Mouse (Mus musculus): ENCODE results near the gene Cand2. TPM values are rescaled to one million over a fixed set of nuclear protein-coding genes. Genes with fewer than 3 reads are reported as not detected.
A peak's percentile ranks its signal among the peaks of the same experiment; 100 is the strongest.

The Cand2 gene
- polyA plus RNA-seq, 1 experiment from 2014 or later: 20.2 TPM

DNA sequence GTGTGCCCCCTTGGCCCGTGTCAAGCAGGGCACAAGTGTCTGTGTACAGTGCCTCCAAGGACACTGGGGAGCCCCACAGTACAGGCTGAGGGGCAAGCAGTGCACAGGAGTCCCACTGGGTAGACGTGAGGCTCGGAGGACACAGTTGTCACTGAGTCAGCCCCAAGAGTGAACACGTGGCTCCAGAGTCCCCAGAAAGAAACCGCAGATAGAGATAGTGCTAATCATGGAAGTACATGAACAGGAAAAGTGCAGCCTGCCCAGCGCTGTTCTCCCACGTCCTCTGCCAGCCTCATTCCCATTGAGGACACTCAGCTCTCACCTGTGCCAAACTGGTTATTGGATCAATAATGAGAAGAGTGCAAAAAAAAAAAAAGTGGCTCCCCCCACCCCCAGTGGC, 18.8 kb upstream of the Cand2 start:
- Histone ChIP-seq H3K27me3 (ENCODE audit: control insufficient read depth, insufficient read depth, low read length) (no peaks in the 10 kb centered on the region), H3K9ac (ENCODE audit: low read depth, low read length) (no peak overlapping the region), H3K27ac (ENCODE audit: low read depth, low read length) (no peak overlapping the region), H3K4me2 (replicated peaks; ENCODE audit: low read depth, low read length) (no peak overlapping the region), H3K36me3 (ENCODE audit: control insufficient read depth, insufficient read depth, low read length) (no peaks in the 10 kb centered on the region), H3K4me1 (replicated peaks; ENCODE audit: control insufficient read depth, insufficient read depth, low read length) (no peaks in the 10 kb centered on the region), H3K4me3 (ENCODE audit: low read depth, low read length) (no peak overlapping the region), H3K9me3 (ENCODE audit: control insufficient read depth, low read length) (no peaks in the 10 kb centered on the region)
- DNase-seq (ENCODE audit: low spot score) (no peak), ATAC-seq (ENCODE audit: low FRiP score) (no peak)
- WGBS: 81% methylated on average over 7 of the region's 7 CpGs

DNA sequence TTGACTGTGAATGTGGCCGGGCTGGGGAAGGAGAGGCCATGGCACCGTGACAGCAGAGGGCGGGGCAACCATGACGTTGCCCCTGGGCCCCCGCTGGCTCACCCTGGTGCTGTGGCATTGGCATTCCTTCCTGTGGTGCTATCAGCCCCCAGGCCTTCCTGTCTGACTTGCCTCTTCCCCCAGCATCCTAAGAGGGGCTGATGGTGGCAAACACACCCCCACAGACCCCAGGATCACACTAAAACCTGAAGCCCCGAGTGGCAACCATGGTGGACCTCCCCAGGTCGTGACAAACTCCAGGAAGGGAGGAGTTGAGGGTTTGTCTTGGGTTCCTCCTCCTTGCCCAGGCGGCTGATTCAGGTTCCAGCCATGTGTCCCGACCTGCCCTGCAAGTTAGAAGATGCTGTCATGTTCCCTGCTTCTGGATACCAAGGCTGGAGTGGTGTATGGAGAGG, 15.3 kb upstream of the Cand2 start:
- Histone ChIP-seq H3K4me3 (ENCODE audit: low read depth, low read length) (no peak overlapping the region), H3K9ac (ENCODE audit: low read depth, low read length) (no peak overlapping the region), H3K27ac (ENCODE audit: low read depth, low read length) (no peak overlapping the region), H3K36me3 (ENCODE audit: control insufficient read depth, insufficient read depth, low read length) (no peaks in the 10 kb centered on the region), H3K27me3 (ENCODE audit: control insufficient read depth, insufficient read depth, low read length) (no peaks in the 10 kb centered on the region), H3K4me1 (replicated peaks; ENCODE audit: control insufficient read depth, insufficient read depth, low read length) (peaks cover 8% of the 10 kb centered on the region; the same call in 1 of the 2 replicates), H3K4me2 (replicated peaks; ENCODE audit: low read depth, low read length) (no peak overlapping the region), H3K9me3 (ENCODE audit: control insufficient read depth, low read length) (no peaks in the 10 kb centered on the region)
- DNase-seq (ENCODE audit: low spot score) (no peak), ATAC-seq (ENCODE audit: low FRiP score) (no peak)
- 72% methylated on average over 9 of the region's 9 CpGs for WGBS

DNA sequence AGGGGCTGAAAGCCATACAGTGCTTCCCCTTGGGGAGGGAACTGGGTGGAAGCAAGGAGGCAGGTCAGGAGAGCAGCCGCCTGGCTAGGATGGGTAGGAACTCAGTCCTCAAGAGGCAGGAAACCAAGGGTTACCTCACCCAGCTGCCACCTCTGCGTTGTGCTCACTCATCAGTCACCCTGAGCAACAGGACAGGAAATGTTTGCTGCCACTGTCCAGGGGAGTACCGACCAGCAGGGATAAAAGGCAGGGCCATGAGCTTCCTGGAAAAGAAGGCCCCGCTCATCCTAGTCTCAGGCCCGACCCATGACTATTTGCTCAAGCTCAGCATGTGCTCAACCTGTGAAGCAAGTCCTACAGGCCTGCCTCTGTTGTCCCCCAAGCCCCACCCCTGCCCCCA, 14.9 kb upstream of the Cand2 start:
- no peak for ATAC-seq (ENCODE audit: low FRiP score)
- Histone ChIP-seq H3K27ac (ENCODE audit: low read depth, low read length) (no peak overlapping the region), H3K27me3 (ENCODE audit: control insufficient read depth, insufficient read depth, low read length) (no peaks in the 10 kb centered on the region), H3K36me3 (ENCODE audit: control insufficient read depth, insufficient read depth, low read length) (no peaks in the 10 kb centered on the region), H3K4me2 (replicated peaks; ENCODE audit: low read depth, low read length) (no peak overlapping the region), H3K9me3 (ENCODE audit: control insufficient read depth, low read length) (no peaks in the 10 kb centered on the region), H3K4me3 (ENCODE audit: low read depth, low read length) (no peak overlapping the region), H3K4me1 (replicated peaks; ENCODE audit: control insufficient read depth, insufficient read depth, low read length) (peaks cover 9% of the 10 kb centered on the region; the same call in 1 of the 2 replicates), H3K9ac (ENCODE audit: low read depth, low read length) (no peak overlapping the region)
- DNase-seq (ENCODE audit: low spot score): no peak
- WGBS: 72% methylated on average over 5 of the region's 5 CpGs

DNA sequence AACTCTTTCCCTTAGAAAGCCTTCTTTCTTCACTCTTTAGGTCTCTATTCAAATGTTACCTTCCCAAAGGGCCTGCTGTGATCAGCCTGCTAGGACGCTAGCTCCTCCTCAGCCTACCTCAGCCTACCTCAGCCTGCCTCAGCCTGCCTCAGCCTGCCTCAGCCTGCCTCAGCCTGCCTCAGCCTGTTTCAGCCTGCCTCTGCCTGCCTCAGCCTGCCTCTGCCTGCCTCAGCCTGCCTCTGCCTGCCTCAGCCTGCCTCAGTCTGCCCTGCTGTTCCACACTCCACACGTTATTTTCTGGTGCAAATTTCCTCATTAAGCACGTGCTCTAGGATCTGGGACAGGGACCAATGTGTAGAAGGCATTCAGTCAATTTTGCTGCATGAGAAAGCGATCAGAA, 14.2 kb upstream of the Cand2 start:
- H3K27ac ChIP-seq (ENCODE audit: low read depth, low read length): no peak overlapping the region
- H3K27me3 ChIP-seq (ENCODE audit: control insufficient read depth, insufficient read depth, low read length): no peaks in the 10 kb centered on the region
- H3K9ac ChIP-seq (ENCODE audit: low read depth, low read length): no peak overlapping the region
- ATAC-seq (ENCODE audit: low FRiP score): no peak
- no peaks in the 10 kb centered on the region for H3K36me3 ChIP-seq (ENCODE audit: control insufficient read depth, insufficient read depth, low read length)
- H3K4me1 ChIP-seq (replicated peaks; ENCODE audit: control insufficient read depth, insufficient read depth, low read length): peaks cover 9% of the 10 kb centered on the region; the same call in 1 of the 2 replicates
- WGBS: 89% methylated on average over 4 of the region's 4 CpGs
- H3K4me3 ChIP-seq (ENCODE audit: low read depth, low read length): no peak overlapping the region
- no peaks in the 10 kb centered on the region for H3K9me3 ChIP-seq (ENCODE audit: control insufficient read depth, low read length)
- H3K4me2 ChIP-seq (replicated peaks; ENCODE audit: low read depth, low read length): no peak overlapping the region
- DNase-seq (ENCODE audit: low spot score): no peak

DNA sequence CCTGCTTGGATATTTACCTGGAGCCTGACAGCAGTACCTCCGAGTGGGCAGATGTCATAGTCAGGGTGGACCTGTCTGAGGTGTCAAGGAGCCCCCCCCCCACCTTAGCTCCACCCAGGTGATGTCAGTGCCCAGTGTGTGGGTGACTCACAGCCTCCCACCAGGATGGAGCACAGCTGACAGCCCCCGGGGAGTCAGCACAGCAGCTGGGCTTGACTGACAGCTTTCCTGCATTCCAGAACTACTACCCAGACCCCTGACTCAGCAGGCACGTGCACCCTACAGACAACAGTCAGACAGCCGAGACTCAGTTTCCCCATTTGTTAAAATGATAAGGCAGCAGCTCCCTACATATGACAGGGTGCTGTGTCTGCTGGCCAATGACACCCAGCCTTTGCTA, 13.4 kb upstream of the Cand2 start:
- H3K9me3 ChIP-seq (ENCODE audit: control insufficient read depth, low read length): no peaks in the 10 kb centered on the region
- H3K4me2 ChIP-seq (replicated peaks; ENCODE audit: low read depth, low read length): no peak overlapping the region
- 57% methylated on average over 4 of the region's 4 CpGs for WGBS
- no peak overlapping the region for H3K9ac ChIP-seq (ENCODE audit: low read depth, low read length)
- ATAC-seq (ENCODE audit: low FRiP score) (no peak), DNase-seq (ENCODE audit: low spot score) (no peak)
- H3K4me1 ChIP-seq (replicated peaks; ENCODE audit: control insufficient read depth, insufficient read depth, low read length): peaks cover 9% of the 10 kb centered on the region; the same call in 1 of the 2 replicates
- no peak overlapping the region for H3K4me3 ChIP-seq (ENCODE audit: low read depth, low read length)
- no peaks in the 10 kb centered on the region for H3K27me3 ChIP-seq (ENCODE audit: control insufficient read depth, insufficient read depth, low read length)
- no peaks in the 10 kb centered on the region for H3K36me3 ChIP-seq (ENCODE audit: control insufficient read depth, insufficient read depth, low read length)
- no peak overlapping the region for H3K27ac ChIP-seq (ENCODE audit: low read depth, low read length)

DNA sequence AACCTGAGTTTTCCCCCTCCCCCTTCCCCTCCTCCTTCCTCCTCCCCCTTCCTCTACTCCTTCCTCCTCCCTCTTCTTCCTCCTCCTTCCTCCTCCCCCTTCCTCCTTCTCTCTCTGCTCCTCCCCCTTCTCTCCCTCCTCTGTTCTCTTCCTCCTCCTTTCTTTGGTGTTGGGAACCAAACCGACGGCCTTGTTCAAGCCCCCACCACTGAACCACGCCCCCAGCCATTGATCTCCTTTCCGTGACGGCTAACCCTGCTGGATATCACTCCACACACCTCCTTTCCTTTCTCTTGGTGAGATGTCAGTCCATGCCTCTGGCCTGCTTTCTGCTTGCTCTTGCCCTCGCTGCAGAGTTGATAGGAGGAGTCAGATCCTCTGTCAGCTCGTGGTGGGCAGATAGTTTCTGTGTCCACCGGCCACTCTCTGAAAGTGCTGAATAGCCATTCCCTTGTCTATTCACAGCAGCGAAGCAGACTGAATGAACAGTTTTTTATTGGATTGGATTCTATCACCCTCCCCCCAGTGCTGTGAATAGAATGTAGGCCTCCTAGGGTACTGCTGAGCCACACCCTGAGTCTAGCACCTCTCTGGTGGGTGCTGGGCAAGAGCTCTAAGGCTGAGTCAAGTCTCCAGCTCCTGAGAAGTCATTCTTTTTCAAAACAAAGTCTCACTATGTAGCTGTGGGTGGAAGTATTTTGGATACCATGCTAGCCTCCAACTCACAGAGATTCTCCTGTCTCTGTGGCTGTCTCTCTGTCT, 12.2 kb upstream of the Cand2 start, which contains the start of gene Tmem40:
TSS of gene Tmem40 (minus strand) at position 416 of the 762 bp plus-strand sequence.
- WGBS: 1% methylated on average over 9 of the region's 9 CpGs
- H3K4me3 ChIP-seq (ENCODE audit: low read depth, low read length): no peak within 1 kb of the TSS
- DNase-seq (ENCODE audit: low spot score): peak; percentile 69
- ATAC-seq (ENCODE audit: low FRiP score): peak; percentile 51; the same call in 1 of the 2 replicates
- H3K36me3 ChIP-seq (ENCODE audit: control insufficient read depth, insufficient read depth, low read length): no peaks in the 10 kb centered on the region
- H3K9me3 ChIP-seq (ENCODE audit: control insufficient read depth, low read length): no peaks in the 10 kb centered on the region
- peak within 1 kb of the TSS; percentile 68 for H3K27ac ChIP-seq (ENCODE audit: low read depth, low read length)
- H3K27me3 ChIP-seq (ENCODE audit: control insufficient read depth, insufficient read depth, low read length): no peaks in the 10 kb centered on the region
- H3K4me1 ChIP-seq (replicated peaks; ENCODE audit: control insufficient read depth, insufficient read depth, low read length): peaks cover 9% of the 10 kb centered on the region; the same call in 1 of the 2 replicates
- H3K4me2 ChIP-seq (replicated peaks; ENCODE audit: low read depth, low read length): no peak within 1 kb of the TSS
- H3K9ac ChIP-seq (ENCODE audit: low read depth, low read length): peak within 1 kb of the TSS; percentile 8; the same call in 1 of the 2 replicates

DNA sequence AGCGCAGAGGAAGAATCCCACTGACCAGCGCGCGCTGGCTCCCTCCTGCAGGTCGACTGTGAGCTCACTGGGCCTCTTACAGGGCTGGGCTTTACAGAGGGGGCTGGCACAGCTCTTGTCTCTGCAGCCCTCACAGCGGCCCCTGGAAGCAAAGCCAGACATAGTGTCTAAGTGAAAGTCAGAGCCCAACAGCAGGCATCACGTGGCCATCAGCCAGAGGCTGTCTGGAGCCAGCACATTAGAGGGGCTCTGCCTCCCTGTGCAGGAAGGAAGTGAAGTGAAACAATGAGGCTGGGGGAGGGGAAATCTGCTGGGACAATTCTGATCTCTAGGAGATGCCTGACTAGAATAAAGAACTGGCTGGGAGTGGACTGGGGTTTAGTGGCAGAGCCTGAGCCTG, 10.2 kb upstream of the Cand2 start:
- Histone ChIP-seq H3K9ac (ENCODE audit: low read depth, low read length) (peak overlapping the region; percentile 31; the same call in 1 of the 2 replicates), H3K4me1 (replicated peaks; ENCODE audit: control insufficient read depth, insufficient read depth, low read length) (peaks cover 9% of the 10 kb centered on the region; the same call in 1 of the 2 replicates), H3K27me3 (ENCODE audit: control insufficient read depth, insufficient read depth, low read length) (no peaks in the 10 kb centered on the region), H3K4me2 (replicated peaks; ENCODE audit: low read depth, low read length) (0 out of 2 replicates have a peak overlapping the region, but pooled peaks have one; percentile 17), H3K27ac (ENCODE audit: low read depth, low read length) (peak overlapping the region; percentile 86), H3K9me3 (ENCODE audit: control insufficient read depth, low read length) (no peaks in the 10 kb centered on the region), H3K36me3 (ENCODE audit: control insufficient read depth, insufficient read depth, low read length) (no peaks in the 10 kb centered on the region), H3K4me3 (ENCODE audit: low read depth, low read length) (no peak overlapping the region)
- ATAC-seq (ENCODE audit: low FRiP score) (peak; percentile 89), DNase-seq (ENCODE audit: low spot score) (peak; percentile 86)
- WGBS: 9% methylated on average over 7 of the region's 7 CpGs

DNA sequence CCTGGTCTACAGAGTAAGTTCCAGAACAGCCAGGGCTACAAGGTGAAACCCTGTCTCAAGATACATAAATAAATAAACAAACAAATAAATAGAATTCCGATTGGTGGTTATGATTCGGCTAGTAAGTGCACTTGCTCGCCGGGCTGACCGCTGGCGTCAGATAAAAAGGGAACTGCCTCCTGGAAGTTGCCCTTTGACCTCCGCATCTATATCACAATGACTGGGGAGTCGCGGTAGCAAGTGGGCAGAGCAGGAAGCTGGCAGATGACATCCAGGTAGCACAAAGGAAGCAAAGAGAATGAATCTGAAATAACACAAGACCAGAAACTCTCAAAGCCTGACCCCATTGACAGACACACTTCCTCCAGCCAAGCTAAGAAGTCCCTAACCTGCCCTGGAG, 7.0 kb upstream of the Cand2 start:
- H3K27ac ChIP-seq (ENCODE audit: low read depth, low read length): no peak overlapping the region
- no peak overlapping the region for H3K9ac ChIP-seq (ENCODE audit: low read depth, low read length)
- no peaks in the 10 kb centered on the region for H3K9me3 ChIP-seq (ENCODE audit: control insufficient read depth, low read length)
- no peaks in the 10 kb centered on the region for H3K36me3 ChIP-seq (ENCODE audit: control insufficient read depth, insufficient read depth, low read length)
- 33% methylated on average over 9 of the region's 9 CpGs for WGBS
- H3K4me1 ChIP-seq (replicated peaks; ENCODE audit: control insufficient read depth, insufficient read depth, low read length): peaks cover 6% of the 10 kb centered on the region; the same call in 1 of the 2 replicates
- H3K4me3 ChIP-seq (ENCODE audit: low read depth, low read length): no peak overlapping the region
- DNase-seq (ENCODE audit: low spot score) (no peak), ATAC-seq (ENCODE audit: low FRiP score) (no peak)
- H3K27me3 ChIP-seq (ENCODE audit: control insufficient read depth, insufficient read depth, low read length): no peaks in the 10 kb centered on the region
- no peak overlapping the region for H3K4me2 ChIP-seq (replicated peaks; ENCODE audit: low read depth, low read length)

DNA sequence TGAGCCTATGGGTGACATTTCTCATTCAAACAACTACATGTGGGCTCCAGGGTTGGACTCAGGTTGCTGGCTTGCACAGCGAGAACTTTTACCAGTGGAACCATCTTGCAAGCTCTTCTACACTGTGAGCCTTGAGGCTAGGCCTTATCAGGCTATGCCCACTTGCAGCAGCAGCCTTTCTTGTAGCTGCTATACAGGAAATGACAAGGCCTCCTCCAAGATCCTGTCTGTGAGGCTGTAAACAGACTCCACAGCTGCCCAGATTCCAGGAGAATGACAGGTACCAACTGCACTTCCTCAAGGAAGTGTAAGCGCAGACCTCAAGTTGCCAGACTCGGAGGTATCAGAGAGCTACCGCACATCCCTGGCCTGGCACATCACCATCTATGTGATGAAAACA, 6.1 kb upstream of the Cand2 start:
- 89% methylated on average over 4 of the region's 4 CpGs for WGBS
- Histone ChIP-seq H3K9me3 (ENCODE audit: control insufficient read depth, low read length) (no peaks in the 10 kb centered on the region), H3K27me3 (ENCODE audit: control insufficient read depth, insufficient read depth, low read length) (no peaks in the 10 kb centered on the region), H3K27ac (ENCODE audit: low read depth, low read length) (no peak overlapping the region), H3K4me3 (ENCODE audit: low read depth, low read length) (no peak overlapping the region), H3K4me1 (replicated peaks; ENCODE audit: control insufficient read depth, insufficient read depth, low read length) (peaks cover 3% of the 10 kb centered on the region; the same call in 1 of the 2 replicates), H3K36me3 (ENCODE audit: control insufficient read depth, insufficient read depth, low read length) (no peaks in the 10 kb centered on the region), H3K4me2 (replicated peaks; ENCODE audit: low read depth, low read length) (no peak overlapping the region), H3K9ac (ENCODE audit: low read depth, low read length) (no peak overlapping the region)
- DNase-seq (ENCODE audit: low spot score) (no peak), ATAC-seq (ENCODE audit: low FRiP score) (no peak)

All from hindbrain, embryonic 11.5 days (tissue).